Mouse (Mus musculus) cerebellum, adult 11 months (tissue): ENCODE results near the gene Galnt12.

Experiments used
- DNase-seq: peaks from one replicate; pipeline ENCODE4 v3.0.0; 2022

Gene Galnt12

GRCm38 (mm10) chr4:47161103-47161755 lies 69.5 kb downstream of the Galnt12 start:
- DNase-seq = no peak

- no peak for DNase-seq
These were observed 70.3 kb downstream of the Galnt12 start for GRCm38 (mm10) chr4:47161756-47162587.

- DNase-seq = no peak
These were observed 80.6 kb downstream of the Galnt12 start for GRCm38 (mm10) chr4:47172314-47172713.
